Comparison of ENCODE assay signal across 7 mouse cellular contexts in the genomic region with DNA sequence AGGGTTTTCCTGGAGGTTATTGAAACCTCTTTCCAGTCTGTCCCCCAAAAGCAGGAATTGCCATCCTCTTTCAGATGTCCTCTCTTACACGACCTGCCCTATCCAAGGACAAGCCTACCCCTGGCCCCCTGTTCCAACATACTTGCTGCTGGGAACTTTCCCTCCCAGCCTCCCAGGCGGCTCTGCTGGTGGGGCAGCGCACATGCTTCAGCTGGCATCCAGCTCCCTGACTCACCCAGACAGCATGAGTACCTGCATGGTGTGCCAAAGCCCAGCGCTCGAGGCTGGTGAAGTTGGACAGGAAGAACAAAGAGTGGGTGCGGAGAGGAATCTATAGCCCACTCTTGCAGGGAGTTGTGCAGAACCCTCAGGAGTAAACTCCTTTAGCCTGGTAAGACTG. TPM values are rescaled to one million over a fixed set of nuclear protein-coding genes. Genes with fewer than 3 reads are reported as not detected.
DNase-seq lines count a peak whose midpoint lies in the region; ATAC-seq and TF ChIP-seq lines count a peak whose summit lies in the region.

No protein-coding gene starts in this region.

- peak overlapping the region; percentile 80 for H3K9ac ChIP-seq in embryonic facial prominence, embryonic 12.5 days
- peak overlapping the region; percentile 75 for H3K9ac ChIP-seq in heart, embryonic 14.5 days (ENCODE audit: low read length)
- peak overlapping the region; percentile 85 for H3K9ac ChIP-seq in stomach, embryonic 16.5 days (ENCODE audit: low read length)

- no peak for ATAC-seq in embryonic facial prominence, embryonic 12.5 days (ENCODE audit: insufficient number of reproducible peaks, insufficient read depth, low FRiP score, low TSS enrichment)
- no peak for ATAC-seq in heart, embryonic 14.5 days (ENCODE audit: insufficient number of reproducible peaks, insufficient read depth, low FRiP score, low read depth)
- no peak for ATAC-seq in stomach, embryonic 16.5 days (ENCODE audit: insufficient read depth, low FRiP score)

- DNase-seq in 3T3-L1 (ENCODE audit: low read depth, low spot score): peak; percentile 82
- peak; percentile 61 to 69 for DNase-seq in layer of hippocampus, adult 2 months (ENCODE audit: low spot score in 2 of 2)
- peak; percentile 55 for DNase-seq in lung, postnatal 10 days

- WGBS in embryonic facial prominence, embryonic 12.5 days: 70% methylated on average over 6 of the region's 6 CpGs
- 51% methylated on average over 6 of the region's 6 CpGs for WGBS in heart, embryonic 14.5 days
- 61% methylated on average over 6 of the region's 6 CpGs for WGBS in stomach, embryonic 16.5 days

- peaks cover 61% of the 10 kb centered on the region for H3K4me1 ChIP-seq in E14TG2a.4 (replicated peaks; ENCODE audit: low read depth, low read length)
- peaks cover 33% of the 10 kb centered on the region for H3K4me1 ChIP-seq in embryonic facial prominence, embryonic 12.5 days
- peaks cover 10 to 40% of the 10 kb centered on the region in 2 experiments for H3K4me1 ChIP-seq in heart, embryonic 14.5 days (ENCODE audit: control insufficient read depth in 2 of 2, insufficient read depth in 2 of 2, low read length in 2 of 2)
- peaks cover 33% of the 10 kb centered on the region for H3K4me1 ChIP-seq in stomach, embryonic 16.5 days (ENCODE audit: control insufficient read depth, insufficient read depth, low read length)

- peaks cover 30% of the 10 kb centered on the region for H3K27me3 ChIP-seq in E14TG2a.4 (ENCODE audit: insufficient read depth, low read length)
- no peaks in the 10 kb centered on the region for H3K27me3 ChIP-seq in embryonic facial prominence, embryonic 12.5 days
- H3K27me3 ChIP-seq in heart, embryonic 14.5 days (ENCODE audit: control insufficient read depth, insufficient read depth, low read length): no peaks in the 10 kb centered on the region
- H3K27me3 ChIP-seq in stomach, embryonic 16.5 days (ENCODE audit: control insufficient read depth, insufficient read depth, low read length): no peaks in the 10 kb centered on the region

- peaks cover 24% of the 10 kb centered on the region for H3K36me3 ChIP-seq in E14TG2a.4 (ENCODE audit: insufficient read depth, low read length)
- 0 out of 2 replicates have a peak, but pooled peaks cover 4% of the 10 kb centered on the region for H3K36me3 ChIP-seq in embryonic facial prominence, embryonic 12.5 days
- H3K36me3 ChIP-seq in heart, embryonic 14.5 days (ENCODE audit: control insufficient read depth, insufficient read depth, low read length): peaks cover 42% of the 10 kb centered on the region
- peaks cover 6% of the 10 kb centered on the region; the same call in 1 of the 2 replicates for H3K36me3 ChIP-seq in stomach, embryonic 16.5 days (ENCODE audit: control insufficient read depth, insufficient read depth, low read length)

- H3K4me3 ChIP-seq in E14TG2a.4 (replicated peaks; ENCODE audit: low read length): peak overlapping the region; percentile 73
- H3K4me3 ChIP-seq in embryonic facial prominence, embryonic 12.5 days: peak overlapping the region; percentile 58
- H3K4me3 ChIP-seq in heart, embryonic 14.5 days (ENCODE audit: control insufficient read depth in 1 of 2, insufficient read depth in 1 of 2, low read depth in 1 of 2, low read length in 2 of 2): peak overlapping the region in 1 of 2 experiments; percentile 48; a peak in 1 of 4 replicates
- peak overlapping the region; percentile 71 for H3K4me3 ChIP-seq in layer of hippocampus, adult 2 months
- H3K4me3 ChIP-seq in stomach, embryonic 16.5 days (replicated peaks; ENCODE audit: low read length): no peak overlapping the region

- no peak for TF ChIP-seq CTCF in E14TG2a.4 (conservative IDR thresholded peaks at IDR 0.05; ENCODE audit: low read length)
- TF ChIP-seq CTCF in layer of hippocampus, adult 2 months (conservative IDR thresholded peaks at IDR 0.05): no peak

- no peaks in the 10 kb centered on the region for H3K9me3 ChIP-seq in E14TG2a.4 (ENCODE audit: low read length)
- no peaks in the 10 kb centered on the region for H3K9me3 ChIP-seq in embryonic facial prominence, embryonic 12.5 days
- no peaks in the 10 kb centered on the region for H3K9me3 ChIP-seq in heart, embryonic 14.5 days (ENCODE audit: control insufficient read depth, low read length)
- no peaks in the 10 kb centered on the region for H3K9me3 ChIP-seq in stomach, embryonic 16.5 days (replicated peaks; ENCODE audit: control insufficient read depth, low read length)

- H3K27ac ChIP-seq in embryonic facial prominence, embryonic 12.5 days: peak overlapping the region; percentile 76
- H3K27ac ChIP-seq in heart, embryonic 14.5 days (replicated peaks in 1 of 2; ENCODE audit: control insufficient read depth in 1 of 2, insufficient read depth in 1 of 2, low read depth in 2 of 2, low read length in 2 of 2): peak overlapping the region; percentile 69 to 73; a peak in 3 of 4 replicates
- peak overlapping the region; percentile 94 for H3K27ac ChIP-seq in layer of hippocampus, adult 2 months
- peak overlapping the region; percentile 86 for H3K27ac ChIP-seq in stomach, embryonic 16.5 days (ENCODE audit: low read length)

- peak overlapping the region; percentile 77 for H3K4me2 ChIP-seq in embryonic facial prominence, embryonic 12.5 days (replicated peaks)
- H3K4me2 ChIP-seq in heart, embryonic 14.5 days (ENCODE audit: low read length): peak overlapping the region; percentile 86
- peak overlapping the region; percentile 87 for H3K4me2 ChIP-seq in stomach, embryonic 16.5 days (ENCODE audit: low read depth, low read length)

RNA-seq across cellular contexts. Expression of a gene that starts 0.5 kb away (rescaled TPM):
- polyA plus RNA-seq in embryonic facial prominence, embryonic 12.5 days (2016; fragmentation: Nextera tagmentation; extraction: Ambion mirVana): 56.6 and 62.0 TPM in 2 replicates
- 48.2 and 48.9 TPM in 2 replicates for polyA plus RNA-seq in heart, embryonic 14.5 days (2014; fragmentation: Nextera tagmentation; extraction: Ambion mirVana)
- 10 to 100 TPM; 46.3 to 58.9 TPM for total RNA-seq in layer of hippocampus, adult 2 months (2021)
- 81.7 and 83.1 TPM in 2 replicates for polyA plus RNA-seq in stomach, embryonic 16.5 days (2015; fragmentation: Nextera tagmentation; extraction: Ambion mirVana)

RNA-seq across cellular contexts. Expression of a gene that starts 10.1 kb away (rescaled TPM):
- 32.6 and 36.1 TPM in 2 replicates for polyA plus RNA-seq in embryonic facial prominence, embryonic 12.5 days (2016; fragmentation: Nextera tagmentation; extraction: Ambion mirVana)
- 38.4 and 39.7 TPM in 2 replicates for polyA plus RNA-seq in heart, embryonic 14.5 days (2014; fragmentation: Nextera tagmentation; extraction: Ambion mirVana)
- 1 to 10 TPM; 7.6 to 7.9 TPM for total RNA-seq in layer of hippocampus, adult 2 months (2021)
- 41.5 and 44.7 TPM in 2 replicates for polyA plus RNA-seq in stomach, embryonic 16.5 days (2015; fragmentation: Nextera tagmentation; extraction: Ambion mirVana)

RNA-seq across cellular contexts. Expression of a gene that starts 11.7 kb away (rescaled TPM):
- polyA plus RNA-seq in embryonic facial prominence, embryonic 12.5 days (2016; fragmentation: Nextera tagmentation; extraction: Ambion mirVana): 101 and 103 TPM in 2 replicates
- 92.9 and 97.9 TPM in 2 replicates for polyA plus RNA-seq in heart, embryonic 14.5 days (2014; fragmentation: Nextera tagmentation; extraction: Ambion mirVana)
- total RNA-seq in layer of hippocampus, adult 2 months (2021): 10 to 100 TPM; 51.2 to 61.0 TPM
- 119 and 131 TPM in 2 replicates for polyA plus RNA-seq in stomach, embryonic 16.5 days (2015; fragmentation: Nextera tagmentation; extraction: Ambion mirVana)

RNA-seq across cellular contexts. Expression of a gene that starts 24.8 kb away (rescaled TPM):
- polyA plus RNA-seq in embryonic facial prominence, embryonic 12.5 days (2016; fragmentation: Nextera tagmentation; extraction: Ambion mirVana): 6.2 and 7.7 TPM in 2 replicates
- 0.85 and 0.95 TPM in 2 replicates for polyA plus RNA-seq in heart, embryonic 14.5 days (2014; fragmentation: Nextera tagmentation; extraction: Ambion mirVana)
- total RNA-seq in layer of hippocampus, adult 2 months (2021): 10 to 100 TPM; 89.1 to 92.8 TPM
- polyA plus RNA-seq in stomach, embryonic 16.5 days (2015; fragmentation: Nextera tagmentation; extraction: Ambion mirVana): 4.4 and 4.8 TPM in 2 replicates

RNA-seq across cellular contexts. Expression of a gene that starts 25.1 kb away (rescaled TPM):
- polyA plus RNA-seq in embryonic facial prominence, embryonic 12.5 days (2016; fragmentation: Nextera tagmentation; extraction: Ambion mirVana): 297 and 306 TPM in 2 replicates
- polyA plus RNA-seq in heart, embryonic 14.5 days (2014; fragmentation: Nextera tagmentation; extraction: Ambion mirVana): 216 and 239 TPM in 2 replicates
- total RNA-seq in layer of hippocampus, adult 2 months (2021): 10 to 100 TPM; 75.8 to 80.5 TPM
- polyA plus RNA-seq in stomach, embryonic 16.5 days (2015; fragmentation: Nextera tagmentation; extraction: Ambion mirVana): 318 and 325 TPM in 2 replicates
